Mouse (Mus musculus): ENCODE measurements around the gene Calr3. TPM values are rescaled to one million over a fixed set of nuclear protein-coding genes. Genes with fewer than 3 reads are reported as not detected.

Calr3 gene
- polyA plus RNA-seq, 1 experiment from 2014 or later = 1.5 TPM

GRCm38 (mm10) chr8:72380656-72381055, 63.0 kb downstream of the Calr3 start:
- no peak overlapping the region for H3K9ac ChIP-seq
- H3K27me3 ChIP-seq = no peaks in the 10 kb centered on the region
- no peaks in the 10 kb centered on the region for H3K4me1 ChIP-seq
- H3K9me3 ChIP-seq (replicated peaks) = no peaks in the 10 kb centered on the region
- H3K4me3 ChIP-seq (replicated peaks) = no peak overlapping the region
- ATAC-seq (replicated peaks; ENCODE audit: low FRiP score) = no peak
- H3K4me2 ChIP-seq = no peak overlapping the region
- H3K36me3 ChIP-seq = peaks cover 98% of the 10 kb centered on the region
- H3K27ac ChIP-seq = no peak overlapping the region
- 81% methylated on average over 8 of the region's 8 CpGs for WGBS

GRCm38 (mm10) chr8:72376900-72377299, 66.8 kb downstream of the Calr3 start:
- no peaks in the 10 kb centered on the region for H3K27me3 ChIP-seq
- H3K4me1 ChIP-seq = no peaks in the 10 kb centered on the region
- H3K4me3 ChIP-seq (replicated peaks) = no peak overlapping the region
- no peak overlapping the region for H3K9ac ChIP-seq
- H3K9me3 ChIP-seq (replicated peaks) = no peaks in the 10 kb centered on the region
- no peak overlapping the region for H3K27ac ChIP-seq
- H3K4me2 ChIP-seq = no peak overlapping the region
- WGBS = 86% methylated on average over 2 of the region's 2 CpGs
- peaks cover 97% of the 10 kb centered on the region for H3K36me3 ChIP-seq
- no peak for ATAC-seq (replicated peaks; ENCODE audit: low FRiP score)

GRCm38 (mm10) chr8:72376309-72376708, 67.4 kb downstream of the Calr3 start:
- no peaks in the 10 kb centered on the region for H3K9me3 ChIP-seq (replicated peaks)
- no peak overlapping the region for H3K9ac ChIP-seq
- no peak for ATAC-seq (replicated peaks; ENCODE audit: low FRiP score)
- H3K36me3 ChIP-seq = peaks cover 97% of the 10 kb centered on the region
- no peaks in the 10 kb centered on the region for H3K27me3 ChIP-seq
- no peak overlapping the region for H3K4me2 ChIP-seq
- no peak overlapping the region for H3K4me3 ChIP-seq (replicated peaks)
- WGBS = 86% methylated on average over 5 of the region's 5 CpGs
- H3K27ac ChIP-seq = no peak overlapping the region
- H3K4me1 ChIP-seq = no peaks in the 10 kb centered on the region

- H3K27ac ChIP-seq = no peak overlapping the region
- no peaks in the 10 kb centered on the region for H3K9me3 ChIP-seq (replicated peaks)
- no peak overlapping the region for H3K4me2 ChIP-seq
- H3K36me3 ChIP-seq = peaks cover 98% of the 10 kb centered on the region
- no peaks in the 10 kb centered on the region for H3K27me3 ChIP-seq
- WGBS = 70% methylated on average over 5 of the region's 5 CpGs
- H3K4me1 ChIP-seq = no peaks in the 10 kb centered on the region
- ATAC-seq (replicated peaks; ENCODE audit: low FRiP score) = no peak
- no peak overlapping the region for H3K4me3 ChIP-seq (replicated peaks)
- H3K9ac ChIP-seq = no peak overlapping the region
Measured at GRCm38 (mm10) chr8:72375161-72375560, 68.5 kb downstream of the Calr3 start.

Small RNA genes lying within 50 kb of the gene (microRNA-seq; reads per million reads assigned to microRNA genes)
- not detected for gene Mir7068

Other genes with a start within 250 kb of the Calr3 start
- gene Cib3, start 231.0 kb downstream of the Calr3 start, polyA plus RNA-seq (2015; fragmentation: Nextera tagmentation; extraction: Ambion mirVana) = not detected in 2 replicates
- not detected in 2 replicates for gene Gm11034, start 230.2 kb downstream of the Calr3 start, polyA plus RNA-seq (2015; fragmentation: Nextera tagmentation; extraction: Ambion mirVana)
- 73.0 and 74.0 TPM in 2 replicates for gene Fam32a, start 224.1 kb downstream of the Calr3 start, polyA plus RNA-seq (2015; fragmentation: Nextera tagmentation; extraction: Ambion mirVana)
- gene Ap1m1, start 203.9 kb downstream of the Calr3 start, polyA plus RNA-seq (2015; fragmentation: Nextera tagmentation; extraction: Ambion mirVana) = 123 and 138 TPM in 2 replicates
- gene Gm10282, start 138.6 kb downstream of the Calr3 start, polyA plus RNA-seq (2015; fragmentation: Nextera tagmentation; extraction: Ambion mirVana) = 29.0 and 30.3 TPM in 2 replicates
- 12.6 and 14.0 TPM in 2 replicates for gene Klf2, start 124.8 kb downstream of the Calr3 start, polyA plus RNA-seq (2015; fragmentation: Nextera tagmentation; extraction: Ambion mirVana)
- gene Eps15l1, start 22.4 kb downstream of the Calr3 start, polyA plus RNA-seq (2015; fragmentation: Nextera tagmentation; extraction: Ambion mirVana) = 58.4 and 64.1 TPM in 2 replicates
- gene 1700030K09Rik, start within 50 bp of the Calr3 start, polyA plus RNA-seq (2015; fragmentation: Nextera tagmentation; extraction: Ambion mirVana) = 17.0 and 17.3 TPM in 2 replicates
- gene Cherp, start 31.4 kb upstream of the Calr3 start, polyA plus RNA-seq (2015; fragmentation: Nextera tagmentation; extraction: Ambion mirVana) = 71.5 and 77.2 TPM in 2 replicates
- 18.9 and 21.5 TPM in 2 replicates for gene Slc35e1, start 48.7 kb upstream of the Calr3 start, polyA plus RNA-seq (2015; fragmentation: Nextera tagmentation; extraction: Ambion mirVana)
- gene Med26, start 104.4 kb upstream of the Calr3 start, polyA plus RNA-seq (2015; fragmentation: Nextera tagmentation; extraction: Ambion mirVana) = 16.2 and 18.4 TPM in 2 replicates
- gene Smim7, start 127.2 kb upstream of the Calr3 start, polyA plus RNA-seq (2015; fragmentation: Nextera tagmentation; extraction: Ambion mirVana) = 114 and 123 TPM in 2 replicates
- gene Tmem38a, start 128.2 kb upstream of the Calr3 start, polyA plus RNA-seq (2015; fragmentation: Nextera tagmentation; extraction: Ambion mirVana) = 22.0 and 23.1 TPM in 2 replicates
- gene Nwd1, start 202.8 kb upstream of the Calr3 start, polyA plus RNA-seq (2015; fragmentation: Nextera tagmentation; extraction: Ambion mirVana) = 0.01 and 0.04 TPM in 2 replicates